Mouse (Mus musculus) testis, postnatal 14 days (tissue): Measurements from ENCODE around the gene Kcnj12.

Experiments
- DNase-seq: peaks from one replicate; pipeline ENCODE4 v3.0.0; 2021; ENCODE audit warnings: low spot score

Gene Kcnj12

GRCm38 (mm10) chr11:61109707-61110106, 87.3 kb downstream of the Kcnj12 start:
- DNase-seq: no peak

- no peak for DNase-seq
Measured at GRCm38 (mm10) chr11:61110113-61110512, 87.7 kb downstream of the Kcnj12 start.

- no peak for DNase-seq
Measured at GRCm38 (mm10) chr11:61110928-61111327, 88.6 kb downstream of the Kcnj12 start.

GRCm38 (mm10) chr11:61111472-61111871, 89.1 kb downstream of the Kcnj12 start:
- no peak for DNase-seq

GRCm38 (mm10) chr11:61112323-61112995, 90.1 kb downstream of the Kcnj12 start:
- DNase-seq: no peak

- no peak for DNase-seq
Measured at GRCm38 (mm10) chr11:61116226-61116625, 93.9 kb downstream of the Kcnj12 start.

GRCm38 (mm10) chr11:61119996-61120583, 97.7 kb downstream of the Kcnj12 start:
- DNase-seq: no peak
